Mouse (Mus musculus) stomach, embryonic 16.5 days (tissue): ENCODE measurements at regions not wholly inside any gene's neighbourhood (a gene's known extent, or its start where the extent isn't known, plus 50 kb on each side); places are given as distances from the start of the nearest gene placed in this dataset.

Experiments used
- ATAC-seq: fragments of 200-750 bp; cut with Nextera tagmentation; 2 replicates; pipeline ENCODE4 v1.8.0; 2017; ENCODE audit warnings: moderate number of reproducible peaks, moderate TSS enrichment; ENCODE audit not compliant: insufficient read depth, low FRiP score
- H3K27ac ChIP-seq: fragments of 300-500 bp; sonication (generic); 2 replicates; pipeline ENCODE4 v1.5.1; 2014; ENCODE audit warnings: low read length
- H3K27me3 ChIP-seq: fragments of 300-500 bp; sonication (generic); 2 replicates; pipeline ENCODE4 v1.6.1; 2014; ENCODE audit warnings: low read length, control low read depth, mixed read lengths; ENCODE audit not compliant: control insufficient read depth, insufficient read depth
- H3K36me3 ChIP-seq: fragments of 300-500 bp; sonication (generic); 2 replicates; pipeline ENCODE4 v1.6.1; 2014; ENCODE audit warnings: low read length; ENCODE audit not compliant: control insufficient read depth, insufficient read depth
- H3K4me1 ChIP-seq: fragments of 300-500 bp; sonication (generic); 2 replicates; pipeline ENCODE4 v1.6.1; 2014; ENCODE audit warnings: low read length, control low read depth, mixed read lengths; ENCODE audit not compliant: control insufficient read depth, insufficient read depth
- H3K4me2 ChIP-seq: fragments of 300-500 bp; sonication (generic); 2 replicates; pipeline ENCODE4 v1.6.1; 2014; ENCODE audit warnings: low read depth, low read length, mixed read lengths
- H3K4me3 ChIP-seq: fragments of 300-500 bp; sonication (generic); replicated peaks from 2 replicates; pipeline ENCODE4 v1.5.1; 2014; ENCODE audit warnings: mild to moderate bottlenecking, low read length
- H3K9ac ChIP-seq: fragments of 300-500 bp; sonication (generic); 2 replicates; pipeline ENCODE4 v1.6.1; 2014; ENCODE audit warnings: low read length
- H3K9me3 ChIP-seq: fragments of 300-500 bp; sonication (generic); replicated peaks from 2 replicates; pipeline ENCODE4 v1.6.1; 2016; ENCODE audit warnings: low read length, control low read depth; ENCODE audit not compliant: control insufficient read depth
- WGBS: fragments of 180-500 bp; shearing (Covaris S2); extraction: QIAGEN DNeasy Blood & Tissue Kit; methylation state at CpG from one replicate; pipeline ENCODE4 v1.1.7; 2014; 5-methylcytosine and 5-hydroxymethylcytosine counted together

- Histone ChIP-seq H3K36me3 (no peaks in the 10 kb centered on the region), H3K9ac (no peak overlapping the region), H3K9me3 (no peaks in the 10 kb centered on the region), H3K27ac (no peak overlapping the region), H3K27me3 (no peaks in the 10 kb centered on the region), H3K4me2 (no peak overlapping the region), H3K4me1 (no peaks in the 10 kb centered on the region), H3K4me3 (no peak overlapping the region)
- 81% methylated on average over 6 of the region's 6 CpGs for WGBS
- ATAC-seq: no peak
Measured at GRCm38 (mm10) chr7:82115646-82116045, 58.0 kb upstream of the Sh3gl3 start.

GRCm38 (mm10) chr7:82119266-82119665 is 54.4 kb upstream of the Sh3gl3 start:
- no peak overlapping the region for H3K27ac ChIP-seq
- 8% methylated on average over 2 of the region's 2 CpGs for WGBS
- no peak overlapping the region for H3K9ac ChIP-seq
- no peaks in the 10 kb centered on the region for H3K27me3 ChIP-seq
- no peaks in the 10 kb centered on the region for H3K4me1 ChIP-seq
- peak; percentile 56; the same call in 1 of the 2 replicates for ATAC-seq
- H3K9me3 ChIP-seq: no peaks in the 10 kb centered on the region; the same call in 1 of the 2 replicates
- H3K4me3 ChIP-seq: no peak overlapping the region
- no peak overlapping the region for H3K4me2 ChIP-seq
- H3K36me3 ChIP-seq: no peaks in the 10 kb centered on the region

- Histone ChIP-seq H3K4me2 (no peak overlapping the region), H3K9me3 (no peaks in the 10 kb centered on the region; the same call in 1 of the 2 replicates), H3K4me3 (no peak overlapping the region), H3K27ac (no peak overlapping the region), H3K9ac (no peak overlapping the region), H3K27me3 (no peaks in the 10 kb centered on the region), H3K4me1 (no peaks in the 10 kb centered on the region), H3K36me3 (no peaks in the 10 kb centered on the region)
- ATAC-seq: no peak
- WGBS: 53% methylated on average over 9 of the region's 9 CpGs
Measured at GRCm38 (mm10) chr7:82119866-82120265, 53.8 kb upstream of the Sh3gl3 start.

DNA sequence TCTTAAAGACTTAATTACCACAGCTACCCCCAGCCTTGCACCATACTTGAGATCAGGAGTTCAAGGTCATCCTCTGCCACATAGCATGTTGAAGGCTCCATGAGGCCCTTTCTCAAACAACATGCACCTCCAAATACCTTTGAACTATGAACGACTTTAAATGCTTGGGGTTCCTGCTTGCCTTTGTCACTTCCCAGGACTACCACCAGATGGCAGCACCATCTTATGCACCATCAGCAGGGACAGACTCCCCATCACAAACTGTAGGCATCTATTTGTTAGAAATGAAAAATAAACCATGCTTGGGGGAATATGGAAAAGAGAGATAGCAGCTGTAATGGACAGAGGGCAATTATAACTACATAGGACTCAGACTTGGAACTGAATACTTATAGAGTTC is 51.9 kb upstream of the Sh3gl3 start:
- ATAC-seq: no peak
- Histone ChIP-seq H3K9me3 (no peaks in the 10 kb centered on the region; the same call in 1 of the 2 replicates), H3K4me2 (no peak overlapping the region), H3K27me3 (no peaks in the 10 kb centered on the region), H3K9ac (no peak overlapping the region), H3K4me3 (no peak overlapping the region), H3K27ac (no peak overlapping the region), H3K4me1 (no peaks in the 10 kb centered on the region), H3K36me3 (no peaks in the 10 kb centered on the region)
- 2% methylated on average over 1 of the region's 1 CpGs for WGBS
